Mouse (Mus musculus) cortical plate, adult 2 months (tissue): ENCODE measurements at regions not wholly inside any gene's neighbourhood (a gene's known extent, or its start where the extent isn't known, plus 50 kb on each side); places are given as distances from the start of the nearest gene placed in this dataset.

Experiments used
- CTCF ChIP-seq: fragments of 200-500 bp; IDR thresholded peaks from 2 replicates; pipeline ENCODE4 v1.5.1; 2011; ENCODE audit warnings: mild to moderate bottlenecking, control low read depth, low read length; ENCODE audit not compliant: insufficient read depth; ENCODE audit errors: extremely low read depth
- POLR2A ChIP-seq: fragments of 200-500 bp; IDR thresholded peaks from 2 replicates; pipeline ENCODE4 v1.6.1; 2011; ENCODE audit warnings: mild to moderate bottlenecking, low read length, control low read depth; ENCODE audit not compliant: insufficient read depth; ENCODE audit errors: extremely low read depth

DNA sequence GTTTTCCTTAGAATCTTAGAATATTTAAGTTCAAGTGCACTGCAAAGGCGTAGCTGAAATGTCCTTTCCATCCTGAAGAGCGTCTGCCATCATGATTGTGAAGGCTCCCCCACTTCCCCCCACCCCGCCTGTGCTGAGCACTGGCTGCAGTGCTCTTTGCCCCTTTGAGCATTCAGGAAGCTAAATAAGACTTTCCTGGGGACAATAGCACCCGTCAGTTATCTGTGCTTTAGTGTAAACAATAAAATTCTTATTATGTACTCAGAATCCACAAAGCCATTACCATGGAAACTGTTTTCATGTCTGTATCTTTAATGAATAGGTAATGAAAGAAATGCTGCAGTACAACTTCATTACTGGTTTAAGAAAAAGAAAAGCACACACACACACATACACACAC lies 237.4 kb downstream of the Tex36 start:
- TF ChIP-seq CTCF (no peak), POLR2A (no peak)
